Mouse (Mus musculus): Measurements from ENCODE around the gene Ltbp3.

Ltbp3 gene

DNA sequence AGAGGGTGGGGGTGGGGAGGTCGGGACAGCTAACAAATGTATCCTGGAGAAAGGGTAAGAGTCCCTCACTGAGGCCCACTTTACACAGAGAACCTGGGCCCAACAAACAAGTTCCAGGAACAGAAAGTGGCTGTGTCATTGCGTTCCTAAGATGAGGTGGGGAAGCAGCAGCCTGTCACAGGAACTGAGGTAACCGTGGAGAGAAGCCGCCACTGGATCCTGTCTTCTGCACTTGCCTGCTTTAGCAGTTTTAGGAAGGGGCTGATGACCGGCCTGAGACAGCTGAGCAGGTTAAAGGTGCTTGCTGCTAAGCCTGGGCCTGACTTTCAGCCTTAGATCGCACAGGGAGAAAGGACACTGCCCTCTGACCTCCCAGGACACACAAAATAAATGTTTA is 66.1 kb downstream of the Ltbp3 start:
- DNase-seq (ENCODE audit: low spot score in 2 of 2), result no peak

DNA sequence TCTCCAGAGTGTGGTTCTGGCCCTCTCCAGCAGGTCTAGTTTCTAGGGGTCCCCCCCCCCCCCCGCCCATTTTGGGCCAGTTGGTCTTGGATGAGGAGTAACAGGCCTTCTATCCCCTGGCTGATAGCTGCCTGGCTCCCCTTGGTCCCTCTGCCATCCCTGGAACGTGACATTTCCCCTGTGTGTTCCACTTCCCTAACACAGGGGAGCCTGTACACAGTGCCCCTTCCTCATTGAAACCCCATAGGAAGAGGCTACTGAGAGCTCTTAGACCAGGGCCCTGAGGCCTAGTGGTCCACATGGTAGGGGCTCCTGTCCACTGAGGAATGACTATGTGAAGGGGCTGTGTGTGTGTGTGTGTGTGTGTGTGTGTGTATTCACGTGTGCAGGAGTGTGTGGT is 67.0 kb downstream of the Ltbp3 start:
- no peak for DNase-seq (ENCODE audit: low spot score in 2 of 2)
